Mouse (Mus musculus) liver, adult 2 months (tissue): ENCODE data around the gene Fam53b. TPM values are rescaled to one million over a fixed set of nuclear protein-coding genes. Genes with fewer than 3 reads are reported as not detected.

ENCODE experiments used
- DNase-seq: peaks from one replicate; pipeline ENCODE4 v3.0.0-alpha.2; 2011; ENCODE audit warnings: low read depth, low spot score; ENCODE audit errors: extremely low read depth
- H3K27ac ChIP-seq: fragments of 200-500 bp; replicated peaks from 2 replicates; pipeline ENCODE4 v1.5.1; 2012; ENCODE audit warnings: low read depth, mild to moderate bottlenecking, control low read depth, inconsistent platforms, low read length; ENCODE audit not compliant: insufficient read depth
- H3K27me3 ChIP-seq: fragments of 200-500 bp; 2 replicates; pipeline ENCODE4 v1.6.1; 2012; ENCODE audit warnings: mild to moderate bottlenecking, moderate library complexity, low read length, inconsistent platforms; ENCODE audit not compliant: control insufficient read depth, insufficient read depth
- H3K36me3 ChIP-seq: fragments of 200-500 bp; 2 replicates; pipeline ENCODE4 v1.6.1; 2012; ENCODE audit warnings: low read length, inconsistent platforms; ENCODE audit not compliant: control insufficient read depth, insufficient read depth
- H3K4me1 ChIP-seq: fragments of 200-500 bp; 2 replicates; pipeline ENCODE4 v1.6.1; 2011; ENCODE audit warnings: low read length; ENCODE audit not compliant: control insufficient read depth, insufficient read depth
- H3K4me3 ChIP-seq: fragments of 200-500 bp; 2 replicates; pipeline ENCODE4 v1.5.1; 2011; ENCODE audit warnings: low read depth, mild to moderate bottlenecking, control low read depth, low read length, moderate library complexity; ENCODE audit not compliant: insufficient read depth
- H3K79me2 ChIP-seq: fragments of 200-500 bp; 2 replicates; pipeline ENCODE4 v1.6.1; 2012; ENCODE audit warnings: inconsistent platforms, mild to moderate bottlenecking, low read length, moderate library complexity; ENCODE audit not compliant: control insufficient read depth, insufficient read depth
- H3K9ac ChIP-seq: fragments of 200-500 bp; 2 replicates; pipeline ENCODE4 v1.6.1; 2012; ENCODE audit warnings: low read depth, mild to moderate bottlenecking, control low read depth, inconsistent platforms, low read length
- CTCF ChIP-seq: fragments of 200-500 bp; IDR thresholded peaks from 2 replicates; pipeline ENCODE4 v1.5.1; 2011; ENCODE audit warnings: low read depth, low read length, control low read depth
- POLR2A ChIP-seq: fragments of 200-500 bp; IDR thresholded peaks from 2 replicates; pipeline ENCODE4 v1.6.1; 2011; ENCODE audit warnings: low read length, control low read depth; ENCODE audit not compliant: insufficient read depth; ENCODE audit errors: extremely low read depth
- WGBS: fragments of 180-500 bp; shearing (Covaris S2); methylation state at CpG from one replicate; pipeline ENCODE4 v1.1.7; 2018; 5-methylcytosine and 5-hydroxymethylcytosine counted together
- polyA plus RNA-seq: library from polyadenylated mRNA; depleted of rRNA; stranded (reverse); fragments of >200 nt; gene quantifications from 2 replicates; pipeline ENCODE4 v1.2.3, GENCODE M21; 2012; rRNA removed
- total RNA-seq: library from RNA; depleted of rRNA; stranded (reverse); fragments of >200 nt; gene quantifications from 2 replicates; pipeline ENCODE4 v1.2.3, GENCODE M21; 2014; rRNA removed

Fam53b gene
- 4.3 and 7.6 TPM in 2 replicates for total RNA-seq
- 9.1 and 9.9 TPM in 2 replicates for polyA plus RNA-seq

DNA sequence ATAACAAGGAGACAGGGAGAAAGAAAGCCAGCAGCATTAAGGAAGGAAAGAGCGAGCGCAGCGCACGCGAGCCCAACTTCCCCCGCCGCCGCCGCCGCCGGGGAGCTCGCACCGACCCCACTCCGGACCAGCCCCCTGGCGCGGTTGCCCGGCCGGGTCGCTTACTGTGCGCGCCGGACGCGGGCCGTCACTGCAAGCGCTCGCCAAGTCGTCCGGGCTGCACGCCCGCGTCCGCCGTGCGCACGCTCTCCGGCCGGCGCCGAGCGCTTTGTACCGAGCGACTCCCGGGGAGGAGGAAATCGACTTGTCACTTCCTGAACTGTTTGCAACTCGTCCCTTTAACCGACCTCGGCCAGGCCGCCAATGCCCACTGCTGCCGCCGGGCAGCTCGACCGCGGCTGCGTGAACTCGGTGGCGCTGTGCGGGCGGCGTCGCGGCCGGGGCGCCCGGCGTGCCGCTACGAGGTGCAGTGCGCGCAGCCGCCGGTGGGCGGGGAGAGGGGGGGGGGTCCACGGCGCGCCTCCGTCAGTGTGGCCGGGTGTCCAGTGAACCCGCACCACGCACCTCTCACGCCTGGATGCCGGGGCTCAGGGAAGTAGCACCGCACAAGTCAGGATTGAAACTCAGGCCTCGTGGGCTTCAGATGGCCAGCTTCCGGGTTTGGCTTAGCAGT is at the start of gene Fam53b:
Gene Fam53b, minus strand, starts transcription at position 471 of the 673 bp plus-strand sequence.
- peak; percentile 17; the same call in 1 of the 2 replicates for TF ChIP-seq CTCF
- peak; percentile 20; the same call in 1 of the 2 replicates for TF ChIP-seq POLR2A
- peak; percentile 75 for DNase-seq
- peaks cover 3% of the 10 kb centered on the region; the same call in 1 of the 2 replicates for H3K4me1 ChIP-seq
- peaks cover 6% of the 10 kb centered on the region; the same call in 1 of the 2 replicates for H3K79me2 ChIP-seq
- H3K4me3 ChIP-seq, result peak within 1 kb of the TSS; percentile 77
- under 1% methylated on average over 83 of the region's 85 CpGs for WGBS
- H3K36me3 ChIP-seq, result no peaks in the 10 kb centered on the region
- peak within 1 kb of the TSS; percentile 71 for H3K27ac ChIP-seq
- H3K27me3 ChIP-seq, result no peaks in the 10 kb centered on the region
- peak within 1 kb of the TSS; percentile 79 for H3K9ac ChIP-seq

DNA sequence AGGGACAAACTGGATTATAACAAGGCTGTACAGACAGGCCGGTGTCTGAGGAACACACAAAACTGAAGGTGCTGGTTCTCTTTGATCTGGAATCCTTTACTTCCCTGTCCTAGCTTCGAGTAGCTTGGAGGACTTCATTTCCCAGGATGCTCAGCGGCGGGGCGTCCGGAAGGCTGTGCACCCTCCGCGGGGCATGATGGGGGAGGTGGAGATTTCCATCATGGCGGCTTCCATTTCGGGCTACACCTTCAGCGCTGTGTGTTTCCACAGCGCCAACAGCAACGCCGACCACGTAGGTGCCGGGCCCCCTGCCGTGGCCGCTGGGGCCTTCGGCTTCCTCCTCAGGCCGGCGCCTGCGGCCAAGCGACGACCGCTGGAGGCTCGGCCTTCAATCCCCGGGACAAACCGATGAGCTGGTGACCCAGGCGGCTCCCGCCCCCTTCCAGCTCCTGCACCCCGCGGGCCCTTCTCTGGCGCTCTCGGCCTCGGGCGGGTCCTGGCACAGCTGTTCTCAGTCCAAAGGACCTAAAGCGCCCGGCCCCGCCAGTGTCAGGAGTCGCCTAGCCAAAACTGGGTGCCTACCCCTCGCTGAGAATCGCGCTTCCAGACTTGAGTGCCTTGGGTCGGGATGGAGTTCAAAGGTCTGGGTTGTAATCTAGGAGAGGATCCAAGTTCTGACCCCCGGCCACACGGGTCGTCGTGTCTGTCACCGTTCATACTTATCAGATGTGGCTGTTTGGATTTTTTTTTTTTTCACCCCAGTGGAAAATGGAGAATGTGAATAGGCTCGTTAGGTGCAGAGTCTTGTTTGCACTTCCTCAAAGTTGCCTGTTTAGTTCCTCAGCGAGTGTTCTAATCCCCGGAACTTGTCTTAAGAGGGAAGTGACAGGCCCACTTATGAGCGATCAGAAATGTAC is 45.6 kb upstream of the Fam53b start, which contains the start of gene Abraxas2:
Gene Abraxas2, plus strand, starts transcription at position 184 of the 917 bp plus-strand sequence.
- WGBS, result under 1% methylated on average over 53 of the region's 53 CpGs

DNA sequence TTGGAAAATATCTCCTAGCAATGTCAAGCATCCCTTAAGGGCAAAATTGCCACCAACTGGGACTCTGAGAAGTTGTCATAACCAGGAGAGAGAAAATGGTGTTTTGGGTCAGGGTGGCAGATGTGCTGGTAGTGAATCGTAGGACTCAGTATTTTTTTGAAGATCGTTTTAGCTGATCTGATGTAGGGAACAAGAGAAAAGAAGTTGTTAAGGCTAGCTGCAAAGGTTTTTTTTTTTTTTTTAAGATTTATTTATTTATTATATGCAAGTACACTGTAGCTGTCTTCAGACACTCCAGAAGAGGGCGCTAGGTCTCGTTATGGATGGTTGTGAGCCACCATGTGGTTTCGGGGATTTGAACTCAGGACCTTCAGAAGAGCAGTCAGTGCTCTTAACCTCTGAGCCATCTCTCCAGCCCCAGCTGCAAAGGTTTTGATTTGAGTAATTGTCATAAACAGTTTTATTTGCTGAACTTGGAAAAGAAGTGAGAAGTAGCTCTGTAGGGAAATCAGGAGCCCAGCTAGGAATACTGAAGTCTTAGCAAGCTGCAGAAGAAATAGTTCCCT is 44.4 kb upstream of the Fam53b start:
- no peak for TF ChIP-seq POLR2A
- no peak for TF ChIP-seq CTCF
- peak; percentile 4 for DNase-seq
- Histone ChIP-seq H3K36me3 (no peaks in the 10 kb centered on the region), H3K79me2 (peaks cover 9% of the 10 kb centered on the region; the same call in 1 of the 2 replicates), H3K4me1 (no peaks in the 10 kb centered on the region; the same call in 1 of the 2 replicates), H3K27ac (no peak overlapping the region), H3K27me3 (no peaks in the 10 kb centered on the region), H3K4me3 (no peak overlapping the region), H3K9ac (no peak overlapping the region)
- WGBS, result 64% methylated on average over 5 of the region's 5 CpGs

More for the DNA sequence above, 45.6 kb upstream of the Fam53b start, which contains the start of gene Abraxas2:
- peak; percentile 84 for DNase-seq
- H3K4me3 ChIP-seq, result peak within 1 kb of the TSS; percentile 98
- no peaks in the 10 kb centered on the region; the same call in 1 of the 2 replicates for H3K4me1 ChIP-seq
- no peaks in the 10 kb centered on the region for H3K36me3 ChIP-seq
- H3K9ac ChIP-seq, result peak within 1 kb of the TSS; percentile 95
- H3K27ac ChIP-seq, result peak within 1 kb of the TSS; percentile 94
- H3K79me2 ChIP-seq, result peaks cover 9% of the 10 kb centered on the region; the same call in 1 of the 2 replicates
- no peaks in the 10 kb centered on the region for H3K27me3 ChIP-seq
- TF ChIP-seq POLR2A (peak; percentile 64; the same call in 1 of the 2 replicates), CTCF (no peak)

DNA sequence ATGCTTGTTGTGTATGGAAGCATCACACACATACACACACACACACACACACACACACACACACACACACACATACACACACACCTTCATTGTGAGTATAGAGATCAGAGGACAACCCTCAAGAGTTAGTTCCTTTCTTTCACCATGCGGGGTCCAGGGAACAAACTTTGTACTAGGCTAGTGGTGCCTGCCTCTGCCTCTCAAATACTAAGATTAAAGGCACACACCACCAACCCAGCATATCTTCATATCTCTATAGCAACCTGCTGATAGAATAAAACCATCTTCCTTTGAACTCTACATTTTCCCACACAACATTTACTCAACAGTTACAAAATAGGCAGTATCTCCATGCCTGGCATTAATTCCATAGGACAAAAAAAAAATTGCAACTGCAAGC is 42.4 kb upstream of the Fam53b start:
- Histone ChIP-seq H3K27me3 (no peaks in the 10 kb centered on the region), H3K36me3 (no peaks in the 10 kb centered on the region), H3K9ac (no peak overlapping the region), H3K4me1 (no peaks in the 10 kb centered on the region; the same call in 1 of the 2 replicates), H3K4me3 (no peak overlapping the region), H3K27ac (no peak overlapping the region), H3K79me2 (no peaks in the 10 kb centered on the region; the same call in 1 of the 2 replicates)
- TF ChIP-seq POLR2A (no peak), CTCF (no peak)
- DNase-seq, result no peak
- 83% methylated on average over 1 of the region's 1 CpGs for WGBS

DNA sequence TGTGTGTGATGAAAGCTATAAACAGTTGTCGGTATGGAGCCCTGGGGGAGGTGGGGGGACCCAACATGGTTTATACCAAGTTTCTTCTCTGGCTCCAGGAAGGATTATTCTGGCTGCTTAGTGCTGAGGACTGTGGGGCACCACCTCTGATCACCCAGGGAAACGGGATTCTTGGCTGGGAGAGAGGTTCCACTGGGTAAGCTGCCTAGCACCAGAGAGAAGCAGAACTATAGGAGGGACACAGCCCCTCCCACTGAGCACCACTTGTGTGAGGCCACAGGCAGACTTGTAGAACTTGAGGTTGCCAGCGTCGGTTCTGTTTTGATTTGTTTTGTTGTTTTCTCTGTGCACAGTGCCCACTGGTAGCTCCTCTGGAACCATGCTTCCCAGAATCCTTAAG is 40.3 kb upstream of the Fam53b start:
- no peak for TF ChIP-seq POLR2A
- TF ChIP-seq CTCF, result no peak
- Histone ChIP-seq H3K27ac (no peak overlapping the region), H3K4me1 (no peaks in the 10 kb centered on the region), H3K27me3 (no peaks in the 10 kb centered on the region), H3K4me3 (no peak overlapping the region), H3K36me3 (peaks cover 7% of the 10 kb centered on the region; the same call in 1 of the 2 replicates), H3K79me2 (no peaks in the 10 kb centered on the region), H3K9ac (no peak overlapping the region)
- WGBS, result 87% methylated on average over 4 of the region's 4 CpGs
- DNase-seq, result no peak
